Mouse (Mus musculus) liver, embryonic 14.5 days (tissue): ENCODE measurements around the gene Wnt11. TPM values are rescaled to one million over a fixed set of nuclear protein-coding genes. Genes with fewer than 3 reads are reported as not detected.

Experiments used
- ATAC-seq: fragments of 200-750 bp; cut with Nextera tagmentation; 2 replicates; pipeline ENCODE4 v1.8.0; 2017; ENCODE audit warnings: moderate number of reproducible peaks, mild to moderate bottlenecking, moderate library complexity; ENCODE audit not compliant: insufficient read depth
- DNase-seq, 3 experiments: peaks; one replicate each; pipeline ENCODE4 v3.0.0-alpha.2; 2012 to 2013; ENCODE audit warnings: low read depth in 3 of 3, low spot score in 3 of 3
- H3K27ac ChIP-seq: fragments of 300-500 bp; sonication (generic); 2 replicates; pipeline ENCODE4 v1.5.1; 2014; ENCODE audit warnings: moderate library complexity, mild to moderate bottlenecking, control low read depth, inconsistent platforms
- H3K27me3 ChIP-seq: fragments of 300-500 bp; sonication (generic); 2 replicates; pipeline ENCODE4 v1.6.1; 2014; ENCODE audit warnings: mild to moderate bottlenecking, low read length, moderate library complexity; ENCODE audit not compliant: control insufficient read depth, insufficient read depth
- H3K36me3 ChIP-seq: fragments of 300-500 bp; sonication (generic); replicated peaks from 2 replicates; pipeline ENCODE4 v1.6.1; 2014; ENCODE audit warnings: low read depth; ENCODE audit not compliant: control insufficient read depth, insufficient read depth
- H3K4me1 ChIP-seq, 2 experiments: fragments of 200-500 bp in 1 of 2; fragments of 300-500 bp in 1 of 2; sonication (generic) in 1 of 2; replicated peaks; 2 replicates each; pipeline ENCODE4 v1.6.1; 2012 to 2014; ENCODE audit warnings: antibody characterized with exemption in 1 of 2, inconsistent platforms in 1 of 2, low read length in 1 of 2; ENCODE audit not compliant: control insufficient read depth in 2 of 2, insufficient read depth in 2 of 2
- H3K4me2 ChIP-seq: fragments of 300-500 bp; sonication (generic); 2 replicates; pipeline ENCODE4 v1.6.1; 2014; ENCODE audit warnings: low read depth, mild to moderate bottlenecking, control low read depth, moderate library complexity
- H3K4me3 ChIP-seq, 2 experiments: fragments of 200-500 bp in 1 of 2; fragments of 300-500 bp in 1 of 2; sonication (generic) in 1 of 2; 2 replicates each; pipeline ENCODE4 v1.5.1; 2012 to 2014; ENCODE audit warnings: low read depth in 2 of 2, low read length in 2 of 2, mild to moderate bottlenecking in 2 of 2, control low read depth in 1 of 2, inconsistent platforms in 1 of 2, moderate library complexity in 1 of 2; ENCODE audit not compliant: insufficient read depth in 1 of 2
- H3K9ac ChIP-seq: fragments of 300-500 bp; sonication (generic); replicated peaks from 2 replicates; pipeline ENCODE4 v1.6.1; 2014; ENCODE audit warnings: mild to moderate bottlenecking, control low read depth, moderate library complexity
- H3K9me3 ChIP-seq: fragments of 300-500 bp; sonication (generic); 2 replicates; pipeline ENCODE4 v1.6.1; 2016; ENCODE audit warnings: low read length, mixed read lengths; ENCODE audit not compliant: control insufficient read depth
- CTCF ChIP-seq: IDR thresholded peaks from 2 replicates; pipeline ENCODE4 v1.5.1; 2016; ENCODE audit warnings: antibody characterized with exemption, low read depth, control low read depth
- EP300 ChIP-seq: IDR thresholded peaks from 2 replicates; pipeline ENCODE4 v1.6.1; 2016; ENCODE audit warnings: antibody characterized with exemption, low read depth
- WGBS: fragments of 180-500 bp; shearing (Covaris S2); extraction: QIAGEN DNeasy Blood & Tissue Kit; methylation state at CpG from one replicate; pipeline ENCODE4 v1.1.7; 2014; ENCODE audit not compliant: insufficient replicate concordance; 5-methylcytosine and 5-hydroxymethylcytosine counted together
- polyA plus RNA-seq, 2 experiments: library from polyadenylated mRNA; depleted of rRNA in 1 of 2; stranded (reverse) in 1 of 2; unstranded in 1 of 2; fragments of >200 nt; fragmentation: Nextera tagmentation in 1 of 2; extraction: Ambion mirVana in 1 of 2; gene quantifications; 2 replicates each; pipeline versions ENCODE4 v1.2.1 to v1.2.3; 2012 to 2014

Gene Wnt11
- polyA plus RNA-seq, 2 experiments = 0.46 to 0.95 TPM

DNA sequence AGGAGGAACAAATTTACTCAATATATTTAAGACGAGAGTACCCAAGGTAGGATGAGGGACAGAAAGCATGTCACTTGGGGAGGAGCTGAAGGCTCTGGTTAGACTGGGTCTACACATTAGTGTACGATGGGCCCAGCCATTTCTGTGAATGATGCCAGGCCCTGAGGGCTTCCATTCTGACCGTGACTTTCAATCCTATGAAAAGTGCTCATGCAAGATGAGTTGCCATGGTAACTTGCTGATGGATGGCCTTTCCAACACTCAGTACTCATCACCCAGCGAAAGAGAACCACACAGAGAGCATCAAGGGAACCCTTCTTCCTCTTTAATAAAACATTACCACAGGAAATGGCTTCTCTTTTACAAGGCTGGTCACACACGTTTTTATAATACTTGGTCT lies 53.9 kb downstream of the Wnt11 start:
- Histone ChIP-seq H3K4me3 (no peak overlapping the region), H3K9ac (no peak overlapping the region), H3K27ac (no peak overlapping the region), H3K36me3 (no peaks in the 10 kb centered on the region; the same call in 1 of the 2 replicates), H3K4me1 (no peaks in the 10 kb centered on the region; a peak in 1 of 4 replicates), H3K9me3 (no peaks in the 10 kb centered on the region), H3K27me3 (no peaks in the 10 kb centered on the region), H3K4me2 (no peak overlapping the region)
- ATAC-seq (no peak), DNase-seq (no peak)
- WGBS = 62% methylated on average over 5 of the region's 5 CpGs
- no peak for TF ChIP-seq EP300
- no peak for TF ChIP-seq CTCF

DNA sequence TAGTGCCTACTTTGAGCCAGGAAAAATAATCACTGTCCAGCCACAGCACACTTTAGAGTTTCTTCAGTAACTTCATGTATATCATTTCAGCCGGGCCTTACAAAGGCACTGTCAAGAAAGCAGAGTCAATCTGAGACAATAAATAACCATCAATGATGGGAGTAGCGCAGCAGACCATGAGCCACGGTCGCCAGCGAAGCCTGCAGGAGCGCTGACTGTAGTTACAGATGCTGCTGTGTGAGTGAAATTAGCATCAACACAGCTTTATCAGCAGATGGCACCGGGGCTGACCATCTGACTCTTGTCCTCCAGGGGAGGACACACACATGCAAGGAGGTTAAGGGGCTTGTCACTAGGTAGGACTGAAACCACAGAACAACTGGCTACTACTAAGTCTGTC lies 54.3 kb downstream of the Wnt11 start:
- Histone ChIP-seq H3K9ac (no peak overlapping the region), H3K9me3 (no peaks in the 10 kb centered on the region), H3K4me1 (no peaks in the 10 kb centered on the region; a peak in 2 of 4 replicates), H3K27ac (no peak overlapping the region), H3K27me3 (no peaks in the 10 kb centered on the region), H3K36me3 (no peaks in the 10 kb centered on the region; the same call in 1 of the 2 replicates), H3K4me3 (no peak overlapping the region), H3K4me2 (no peak overlapping the region)
- DNase-seq (no peak), ATAC-seq (no peak)
- WGBS = 69% methylated on average over 7 of the region's 7 CpGs
- TF ChIP-seq CTCF (no peak), EP300 (no peak)

DNA sequence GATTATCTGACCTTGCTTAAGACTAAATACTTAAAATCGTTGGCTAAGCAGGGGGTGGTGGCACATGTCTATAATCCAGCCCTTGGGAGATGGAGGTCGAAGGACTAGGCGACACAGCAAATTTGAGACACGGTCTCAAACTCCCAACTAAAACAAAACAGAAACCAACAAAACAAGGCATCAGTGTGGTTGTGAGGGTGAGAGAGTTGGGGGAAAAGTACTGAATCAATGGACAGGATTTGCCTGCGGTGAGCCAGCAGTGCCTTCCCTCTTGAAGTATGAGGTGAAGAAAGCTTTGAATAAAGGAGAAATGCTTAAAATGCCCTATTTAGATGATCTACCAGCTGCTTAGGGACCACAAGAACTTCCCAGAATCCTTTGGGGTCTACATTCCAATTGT lies 58.2 kb downstream of the Wnt11 start:
- H3K36me3 ChIP-seq = no peaks in the 10 kb centered on the region; the same call in 1 of the 2 replicates
- H3K27ac ChIP-seq = no peak overlapping the region
- no peaks in the 10 kb centered on the region for H3K9me3 ChIP-seq
- H3K27me3 ChIP-seq = no peaks in the 10 kb centered on the region
- DNase-seq (no peak), ATAC-seq (no peak)
- no peak for TF ChIP-seq CTCF
- no peak for TF ChIP-seq EP300
- no peak overlapping the region for H3K9ac ChIP-seq
- no peak overlapping the region for H3K4me2 ChIP-seq
- H3K4me1 ChIP-seq = peaks cover 3 to 9% of the 10 kb centered on the region in 2 experiments
- H3K4me3 ChIP-seq = no peak overlapping the region
- WGBS = 47% methylated on average over 5 of the region's 5 CpGs

DNA sequence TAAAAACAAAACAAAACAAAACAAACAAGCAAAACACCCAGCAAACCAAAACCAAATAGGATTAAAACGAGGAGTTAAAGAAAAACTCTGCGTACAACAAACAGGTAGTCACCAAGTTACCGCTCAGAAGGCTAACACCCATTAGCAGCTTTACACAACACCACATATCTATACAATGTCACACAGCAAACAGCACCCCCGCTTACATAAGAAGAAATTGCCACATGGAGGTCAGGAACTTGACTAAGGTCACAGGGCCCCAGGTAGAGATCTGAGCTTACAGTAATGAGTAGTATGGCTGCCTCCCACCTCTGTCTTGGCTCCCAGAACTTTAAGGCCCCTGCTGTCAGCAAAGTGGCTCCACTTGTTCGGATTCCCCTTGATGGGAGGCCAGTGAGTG lies 59.4 kb downstream of the Wnt11 start:
- peaks cover 3 to 9% of the 10 kb centered on the region in 2 experiments for H3K4me1 ChIP-seq
- H3K36me3 ChIP-seq = no peaks in the 10 kb centered on the region
- peak in 2 of 3 experiments; percentile 13 to 34 for DNase-seq
- H3K27me3 ChIP-seq = no peaks in the 10 kb centered on the region
- peak; percentile 48 for ATAC-seq
- WGBS = 76% methylated on average over 5 of the region's 5 CpGs
- H3K9me3 ChIP-seq = no peaks in the 10 kb centered on the region
- no peak overlapping the region for H3K27ac ChIP-seq
- no peak overlapping the region for H3K9ac ChIP-seq
- TF ChIP-seq EP300 = no peak
- TF ChIP-seq CTCF = no peak
- no peak overlapping the region for H3K4me2 ChIP-seq
- no peak overlapping the region for H3K4me3 ChIP-seq

DNA sequence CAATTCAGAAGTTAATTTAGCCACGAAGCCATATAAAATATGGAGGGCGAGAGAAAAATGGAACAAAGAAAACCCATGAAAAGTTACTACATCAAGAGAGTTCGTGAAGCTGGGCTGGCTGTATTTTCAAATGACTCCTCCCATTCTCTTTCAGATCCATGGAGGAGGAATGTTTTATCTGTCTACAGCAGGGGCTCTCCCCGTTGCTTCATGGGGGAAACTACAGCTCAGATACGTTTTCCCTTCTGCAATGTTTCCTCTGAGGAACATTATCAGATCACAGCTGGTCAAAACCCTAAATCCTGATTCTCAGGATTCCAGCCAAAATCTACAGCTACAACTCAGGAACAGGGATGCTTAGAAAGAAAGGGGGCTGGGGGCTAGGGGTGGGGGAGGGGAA lies 59.9 kb downstream of the Wnt11 start:
- Histone ChIP-seq H3K4me2 (no peak overlapping the region), H3K27me3 (no peaks in the 10 kb centered on the region), H3K27ac (no peak overlapping the region), H3K36me3 (no peaks in the 10 kb centered on the region), H3K4me3 (no peak overlapping the region), H3K9me3 (no peaks in the 10 kb centered on the region), H3K4me1 (peaks cover 3 to 9% of the 10 kb centered on the region in 2 experiments), H3K9ac (no peak overlapping the region)
- no peak for DNase-seq
- TF ChIP-seq EP300 = no peak
- no peak for ATAC-seq
- 31% methylated on average over 5 of the region's 5 CpGs for WGBS
